Mouse (Mus musculus) midbrain, embryonic 13.5 days (tissue): ENCODE measurements around the gene Ncf1. TPM values are rescaled to one million over a fixed set of nuclear protein-coding genes. Genes with fewer than 3 reads are reported as not detected.

ENCODE experiments used
- ATAC-seq: fragments of 200-750 bp; cut with Nextera tagmentation; 2 replicates; pipeline ENCODE4 v1.8.0; 2017; ENCODE audit warnings: mild to moderate bottlenecking, moderate TSS enrichment, moderate library complexity
- H3K27ac ChIP-seq: fragments of 300-500 bp; sonication (generic); 2 replicates; pipeline ENCODE4 v1.5.1; 2015; ENCODE audit warnings: inconsistent platforms, mild to moderate bottlenecking, moderate library complexity
- H3K27me3 ChIP-seq: fragments of 300-500 bp; sonication (generic); 2 replicates; pipeline ENCODE4 v1.6.1; 2015; ENCODE audit warnings: mild to moderate bottlenecking, inconsistent platforms
- H3K36me3 ChIP-seq: fragments of 300-500 bp; sonication (generic); 2 replicates; pipeline ENCODE4 v1.6.1; 2015; ENCODE audit warnings: mild to moderate bottlenecking, inconsistent platforms
- H3K4me1 ChIP-seq: fragments of 300-500 bp; sonication (generic); replicated peaks from 2 replicates; pipeline ENCODE4 v1.6.1; 2015; ENCODE audit warnings: inconsistent platforms
- H3K4me2 ChIP-seq: fragments of 300-500 bp; sonication (generic); replicated peaks from 2 replicates; pipeline ENCODE4 v1.6.1; 2015; ENCODE audit warnings: moderate library complexity, mild to moderate bottlenecking, inconsistent platforms
- H3K4me3 ChIP-seq: fragments of 300-500 bp; sonication (generic); replicated peaks from 2 replicates; pipeline ENCODE4 v1.5.1; 2015; ENCODE audit warnings: mild to moderate bottlenecking, inconsistent platforms
- H3K9ac ChIP-seq: fragments of 300-500 bp; sonication (generic); replicated peaks from 2 replicates; pipeline ENCODE4 v1.6.1; 2015; ENCODE audit warnings: mild to moderate bottlenecking, inconsistent platforms
- H3K9me3 ChIP-seq: fragments of 300-500 bp; sonication (generic); 2 replicates; pipeline ENCODE4 v1.6.1; 2016; ENCODE audit warnings: mild to moderate bottlenecking, inconsistent platforms
- WGBS: fragments of 180-500 bp; shearing (Covaris S2); methylation state at CpG from one replicate; pipeline ENCODE4 v1.1.7; 2015; 5-methylcytosine and 5-hydroxymethylcytosine counted together
- polyA plus RNA-seq: library from polyadenylated mRNA; unstranded; fragments of >200 nt; fragmentation: Nextera tagmentation; extraction: Ambion mirVana; gene quantifications from 2 replicates; pipeline ENCODE4 v1.2.1, GENCODE M21; 2015

The Ncf1 gene
- 1.6 and 2.3 TPM in 2 replicates for polyA plus RNA-seq

GRCm38 (mm10) chr5:134229391-134229790 lies at the start of gene Ncf1:
Ncf1 (minus strand) TSS chr5:134229625.
- H3K4me1 ChIP-seq = peaks cover 12% of the 10 kb centered on the region
- H3K4me2 ChIP-seq = no peak within 1 kb of the TSS
- H3K36me3 ChIP-seq = no peaks in the 10 kb centered on the region
- H3K9me3 ChIP-seq = no peaks in the 10 kb centered on the region
- H3K4me3 ChIP-seq = no peak within 1 kb of the TSS
- no peak within 1 kb of the TSS for H3K27ac ChIP-seq
- no peak for ATAC-seq
- no peaks in the 10 kb centered on the region for H3K27me3 ChIP-seq
- H3K9ac ChIP-seq = no peak within 1 kb of the TSS
- WGBS = 92% methylated on average over 7 of the region's 7 CpGs

GRCm38 (mm10) chr5:134277109-134277508 lies 47.7 kb upstream of the Ncf1 start:
- Histone ChIP-seq H3K27me3 (no peaks in the 10 kb centered on the region), H3K36me3 (peaks cover 92% of the 10 kb centered on the region), H3K4me1 (no peaks in the 10 kb centered on the region), H3K27ac (no peak overlapping the region), H3K9me3 (no peaks in the 10 kb centered on the region), H3K4me3 (no peak overlapping the region), H3K4me2 (no peak overlapping the region), H3K9ac (no peak overlapping the region)
- 92% methylated on average over 4 of the region's 4 CpGs for WGBS
- ATAC-seq = no peak

GRCm38 (mm10) chr5:134275556-134275955 lies 46.1 kb upstream of the Ncf1 start:
- 90% methylated on average over 10 of the region's 10 CpGs for WGBS

GRCm38 (mm10) chr5:134275021-134275420 lies 45.6 kb upstream of the Ncf1 start:
- H3K36me3 ChIP-seq = peaks cover 96% of the 10 kb centered on the region
- H3K27ac ChIP-seq = no peak overlapping the region
- H3K9me3 ChIP-seq = no peaks in the 10 kb centered on the region
- WGBS = 92% methylated on average over 11 of the region's 11 CpGs
- no peak overlapping the region for H3K9ac ChIP-seq
- H3K4me2 ChIP-seq = no peak overlapping the region
- H3K4me3 ChIP-seq = no peak overlapping the region
- ATAC-seq = no peak
- H3K4me1 ChIP-seq = no peaks in the 10 kb centered on the region
- H3K27me3 ChIP-seq = no peaks in the 10 kb centered on the region

More at GRCm38 (mm10) chr5:134275556-134275955, 46.1 kb upstream of the Ncf1 start:
- Histone ChIP-seq H3K9me3 (no peaks in the 10 kb centered on the region), H3K4me1 (no peaks in the 10 kb centered on the region), H3K4me2 (no peak overlapping the region), H3K36me3 (peaks cover 96% of the 10 kb centered on the region), H3K9ac (no peak overlapping the region), H3K27me3 (no peaks in the 10 kb centered on the region), H3K4me3 (no peak overlapping the region), H3K27ac (no peak overlapping the region)
- no peak for ATAC-seq

- Histone ChIP-seq H3K27ac (no peak overlapping the region), H3K9ac (no peak overlapping the region), H3K9me3 (no peaks in the 10 kb centered on the region), H3K4me3 (no peak overlapping the region), H3K36me3 (peaks cover 95% of the 10 kb centered on the region), H3K27me3 (no peaks in the 10 kb centered on the region), H3K4me1 (no peaks in the 10 kb centered on the region), H3K4me2 (no peak overlapping the region)
- 94% methylated on average over 8 of the region's 8 CpGs for WGBS
- ATAC-seq = no peak
Measured at GRCm38 (mm10) chr5:134273761-134274160, 44.3 kb upstream of the Ncf1 start.

- H3K4me3 ChIP-seq = no peak overlapping the region
- no peaks in the 10 kb centered on the region for H3K4me1 ChIP-seq
- 87% methylated on average over 11 of the region's 11 CpGs for WGBS
- H3K9ac ChIP-seq = no peak overlapping the region
- H3K4me2 ChIP-seq = no peak overlapping the region
- H3K36me3 ChIP-seq = peaks cover 96% of the 10 kb centered on the region
- no peaks in the 10 kb centered on the region for H3K9me3 ChIP-seq
- ATAC-seq = no peak
- H3K27ac ChIP-seq = no peak overlapping the region
- H3K27me3 ChIP-seq = no peaks in the 10 kb centered on the region
Measured at GRCm38 (mm10) chr5:134272761-134273160, 43.3 kb upstream of the Ncf1 start.

GRCm38 (mm10) chr5:134271421-134271820 lies 42.0 kb upstream of the Ncf1 start:
- Histone ChIP-seq H3K9me3 (no peaks in the 10 kb centered on the region), H3K36me3 (peaks cover 95% of the 10 kb centered on the region), H3K4me2 (no peak overlapping the region), H3K27ac (no peak overlapping the region), H3K27me3 (no peaks in the 10 kb centered on the region), H3K4me1 (no peaks in the 10 kb centered on the region), H3K4me3 (no peak overlapping the region), H3K9ac (no peak overlapping the region)
- no peak for ATAC-seq
- 86% methylated on average over 11 of the region's 11 CpGs for WGBS

- H3K4me3 ChIP-seq = no peak overlapping the region
- no peak for ATAC-seq
- no peak overlapping the region for H3K27ac ChIP-seq
- WGBS = 96% methylated on average over 4 of the region's 4 CpGs
- H3K9me3 ChIP-seq = no peaks in the 10 kb centered on the region
- H3K36me3 ChIP-seq = peaks cover 96% of the 10 kb centered on the region
- H3K4me2 ChIP-seq = no peak overlapping the region
- no peaks in the 10 kb centered on the region for H3K4me1 ChIP-seq
- H3K27me3 ChIP-seq = no peaks in the 10 kb centered on the region
- no peak overlapping the region for H3K9ac ChIP-seq
Measured at GRCm38 (mm10) chr5:134270566-134270965, 41.1 kb upstream of the Ncf1 start.

GRCm38 (mm10) chr5:134269751-134270150 lies 40.3 kb upstream of the Ncf1 start:
- H3K9me3 ChIP-seq = no peaks in the 10 kb centered on the region
- H3K36me3 ChIP-seq = peaks cover 96% of the 10 kb centered on the region
- ATAC-seq = no peak
- no peaks in the 10 kb centered on the region for H3K4me1 ChIP-seq
- H3K4me3 ChIP-seq = no peak overlapping the region
- no peaks in the 10 kb centered on the region for H3K27me3 ChIP-seq
- H3K9ac ChIP-seq = no peak overlapping the region
- H3K27ac ChIP-seq = no peak overlapping the region
- H3K4me2 ChIP-seq = no peak overlapping the region
- 94% methylated on average over 5 of the region's 5 CpGs for WGBS

- 95% methylated on average over 8 of the region's 8 CpGs for WGBS
- no peaks in the 10 kb centered on the region for H3K27me3 ChIP-seq
- H3K36me3 ChIP-seq = peaks cover 98% of the 10 kb centered on the region
- no peaks in the 10 kb centered on the region for H3K4me1 ChIP-seq
- H3K4me3 ChIP-seq = no peak overlapping the region
- H3K9me3 ChIP-seq = no peaks in the 10 kb centered on the region
- H3K9ac ChIP-seq = no peak overlapping the region
- H3K27ac ChIP-seq = no peak overlapping the region
- no peak for ATAC-seq
- no peak overlapping the region for H3K4me2 ChIP-seq
Measured at GRCm38 (mm10) chr5:134268751-134269150, 39.3 kb upstream of the Ncf1 start.

GRCm38 (mm10) chr5:134266404-134266803 lies 37.0 kb upstream of the Ncf1 start:
- Histone ChIP-seq H3K27ac (no peak overlapping the region), H3K4me1 (no peaks in the 10 kb centered on the region), H3K4me2 (no peak overlapping the region), H3K9me3 (no peaks in the 10 kb centered on the region), H3K36me3 (peaks cover 98% of the 10 kb centered on the region), H3K27me3 (no peaks in the 10 kb centered on the region), H3K4me3 (no peak overlapping the region), H3K9ac (no peak overlapping the region)
- 89% methylated on average over 18 of the region's 18 CpGs for WGBS
- ATAC-seq = no peak

- Histone ChIP-seq H3K9ac (no peak overlapping the region), H3K27me3 (no peaks in the 10 kb centered on the region), H3K4me2 (no peak overlapping the region), H3K27ac (no peak overlapping the region), H3K9me3 (no peaks in the 10 kb centered on the region), H3K36me3 (peaks cover 98% of the 10 kb centered on the region), H3K4me3 (no peak overlapping the region), H3K4me1 (no peaks in the 10 kb centered on the region)
- 91% methylated on average over 2 of the region's 2 CpGs for WGBS
- no peak for ATAC-seq
Measured at GRCm38 (mm10) chr5:134265890-134266289, 36.5 kb upstream of the Ncf1 start.

GRCm38 (mm10) chr5:134260001-134260636 lies 30.7 kb upstream of the Ncf1 start:
- Histone ChIP-seq H3K36me3 (peaks cover 94% of the 10 kb centered on the region), H3K4me2 (no peak overlapping the region), H3K9me3 (no peaks in the 10 kb centered on the region), H3K27ac (no peak overlapping the region), H3K27me3 (no peaks in the 10 kb centered on the region), H3K4me3 (no peak overlapping the region), H3K9ac (no peak overlapping the region), H3K4me1 (no peaks in the 10 kb centered on the region)
- ATAC-seq = no peak
- WGBS = 91% methylated on average over 9 of the region's 9 CpGs
